Mouse (Mus musculus): ENCODE measurements around the gene Gm4871. TPM values are rescaled to one million over a fixed set of nuclear protein-coding genes. Genes with fewer than 3 reads are reported as not detected.
"Not testable (repeated sequence)": the region's sequence is repeated elsewhere in the genome, so short reads cannot be mapped to it uniquely, and the experiment has no call there.

Gm4871 gene
- polyA plus RNA-seq, 1 experiment from 2014 or later: not detected

DNA sequence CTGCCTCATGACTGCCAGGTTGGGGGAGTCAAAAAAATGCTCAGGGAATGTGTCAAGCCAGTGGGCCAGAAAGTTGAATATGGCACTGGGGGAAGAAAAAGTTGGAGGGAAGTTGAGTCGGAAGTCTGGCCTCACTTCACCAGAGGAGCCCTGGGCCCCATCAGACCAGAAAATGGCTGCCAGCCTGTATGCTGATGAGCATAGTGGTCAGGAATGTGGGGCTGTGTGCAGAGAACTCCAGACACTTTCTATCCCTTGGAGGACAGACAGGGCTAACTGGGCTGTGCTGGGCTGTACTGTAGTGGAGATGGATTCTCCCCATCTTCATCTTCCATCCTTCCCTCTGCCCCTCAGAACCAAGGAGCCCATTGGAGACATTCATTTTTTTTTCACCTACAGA, 2.1 kb downstream of the Gm4871 start:
- not testable (repeated sequence) for H3K9ac ChIP-seq; H3K4me3 ChIP-seq (replicated peaks); H3K27me3 ChIP-seq (replicated peaks); H3K9me3 ChIP-seq; ATAC-seq; H3K27ac ChIP-seq; H3K4me1 ChIP-seq (replicated peaks); H3K4me2 ChIP-seq (replicated peaks); H3K36me3 ChIP-seq
- WGBS: 73% methylated on average over 1 of the region's 1 CpGs

DNA sequence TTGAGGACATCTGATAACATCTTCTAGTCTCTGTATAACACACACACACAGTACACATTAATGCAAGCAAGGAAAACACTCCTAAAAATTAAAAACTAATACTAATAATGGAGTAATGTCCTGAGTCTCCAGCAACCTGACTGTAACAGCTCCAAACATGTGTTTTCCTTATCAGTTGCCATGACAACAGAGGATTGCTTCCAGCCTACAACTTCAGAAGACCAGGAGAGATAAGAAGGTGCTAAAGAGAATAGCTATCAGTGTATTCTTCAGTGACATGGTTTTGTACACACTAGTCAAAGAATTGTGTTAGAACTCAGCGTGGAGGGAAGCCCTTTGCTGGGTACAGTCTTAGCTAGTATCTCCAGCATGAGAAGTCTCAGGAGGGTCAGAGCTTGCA, 11.8 kb downstream of the Gm4871 start:
- H3K27ac ChIP-seq; H3K4me2 ChIP-seq (replicated peaks); H3K9me3 ChIP-seq; H3K4me1 ChIP-seq (replicated peaks); H3K4me3 ChIP-seq (replicated peaks); H3K36me3 ChIP-seq; H3K9ac ChIP-seq; H3K27me3 ChIP-seq (replicated peaks); ATAC-seq: not testable (repeated sequence)
- 45% methylated on average over 1 of the region's 1 CpGs for WGBS

DNA sequence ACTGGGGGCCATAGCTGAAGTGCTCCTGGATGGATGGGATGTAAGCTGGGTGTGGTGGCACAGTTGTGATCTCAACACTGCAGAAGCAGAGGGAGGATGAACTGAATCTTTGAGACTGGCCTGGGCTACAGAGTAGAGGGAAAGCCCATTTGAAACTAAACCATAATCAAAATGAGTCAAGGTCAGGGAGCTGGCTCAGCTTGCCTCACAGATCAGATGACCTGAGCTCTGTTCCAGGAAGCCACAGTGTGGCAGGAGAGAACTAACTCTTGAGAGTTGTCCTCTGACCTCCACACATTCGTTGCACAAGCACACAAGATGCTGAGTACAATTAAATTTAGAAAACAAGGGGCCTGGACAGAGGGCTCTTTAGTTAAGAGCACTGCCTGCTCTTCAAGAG, 12.3 kb downstream of the Gm4871 start:
- not testable (repeated sequence) for H3K9me3 ChIP-seq; H3K4me2 ChIP-seq (replicated peaks); H3K27me3 ChIP-seq (replicated peaks); H3K4me1 ChIP-seq (replicated peaks); H3K27ac ChIP-seq; H3K4me3 ChIP-seq (replicated peaks); H3K9ac ChIP-seq; H3K36me3 ChIP-seq; ATAC-seq
- 42% methylated on average over 1 of the region's 1 CpGs for WGBS

DNA sequence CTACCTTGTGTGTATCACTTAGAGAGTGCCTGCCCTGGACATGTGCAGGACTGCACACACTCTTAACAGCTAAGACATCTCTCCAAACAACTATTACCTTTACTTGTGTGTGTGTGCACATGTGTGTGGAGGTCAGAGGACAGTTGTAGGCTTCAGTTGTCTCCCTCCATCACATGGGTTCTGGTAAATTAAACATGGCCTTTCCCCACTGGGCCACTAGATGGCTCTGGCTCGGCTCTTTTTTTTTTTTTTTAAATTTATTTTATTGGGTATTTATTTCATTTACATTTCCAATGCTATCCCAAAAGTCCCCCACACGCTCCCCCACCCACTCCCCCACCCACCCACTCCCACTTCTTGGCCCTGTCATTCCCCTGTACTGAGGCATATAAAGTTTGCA, 15.8 kb downstream of the Gm4871 start:
- H3K9ac ChIP-seq; H3K4me2 ChIP-seq (replicated peaks); H3K27me3 ChIP-seq (replicated peaks); H3K4me1 ChIP-seq (replicated peaks); H3K4me3 ChIP-seq (replicated peaks); ATAC-seq; H3K27ac ChIP-seq; H3K36me3 ChIP-seq; H3K9me3 ChIP-seq: not testable (repeated sequence)
- 40% methylated on average over 2 of the region's 2 CpGs for WGBS

DNA sequence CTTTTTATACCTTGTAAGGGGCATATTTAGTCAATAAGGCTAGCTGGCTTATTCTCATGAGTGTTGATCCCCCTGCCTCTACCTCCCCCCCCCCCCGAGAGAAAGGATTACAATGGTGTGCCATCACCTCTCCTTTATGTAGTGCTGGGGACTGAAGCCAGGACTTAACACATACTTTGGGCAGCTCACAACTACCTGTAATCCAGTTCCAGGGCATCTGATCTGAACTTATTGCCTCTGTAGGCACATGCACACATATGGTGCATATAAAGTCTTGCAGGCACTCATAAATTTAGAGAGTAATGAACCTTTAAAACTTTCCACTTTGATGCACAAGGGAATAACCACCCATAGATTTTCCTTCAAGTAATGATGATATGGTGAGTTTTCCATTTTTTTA, 18.3 kb downstream of the Gm4871 start:
- no peaks in the 10 kb centered on the region for H3K36me3 ChIP-seq
- H3K9me3 ChIP-seq: no peaks in the 10 kb centered on the region
- 79% methylated on average over 1 of the region's 1 CpGs for WGBS
- H3K9ac ChIP-seq: no peak overlapping the region
- no peak for ATAC-seq
- no peak overlapping the region for H3K4me2 ChIP-seq (replicated peaks)
- H3K4me1 ChIP-seq (replicated peaks): no peaks in the 10 kb centered on the region
- no peaks in the 10 kb centered on the region for H3K27me3 ChIP-seq (replicated peaks)
- no peak overlapping the region for H3K27ac ChIP-seq
- H3K4me3 ChIP-seq (replicated peaks): no peak overlapping the region

DNA sequence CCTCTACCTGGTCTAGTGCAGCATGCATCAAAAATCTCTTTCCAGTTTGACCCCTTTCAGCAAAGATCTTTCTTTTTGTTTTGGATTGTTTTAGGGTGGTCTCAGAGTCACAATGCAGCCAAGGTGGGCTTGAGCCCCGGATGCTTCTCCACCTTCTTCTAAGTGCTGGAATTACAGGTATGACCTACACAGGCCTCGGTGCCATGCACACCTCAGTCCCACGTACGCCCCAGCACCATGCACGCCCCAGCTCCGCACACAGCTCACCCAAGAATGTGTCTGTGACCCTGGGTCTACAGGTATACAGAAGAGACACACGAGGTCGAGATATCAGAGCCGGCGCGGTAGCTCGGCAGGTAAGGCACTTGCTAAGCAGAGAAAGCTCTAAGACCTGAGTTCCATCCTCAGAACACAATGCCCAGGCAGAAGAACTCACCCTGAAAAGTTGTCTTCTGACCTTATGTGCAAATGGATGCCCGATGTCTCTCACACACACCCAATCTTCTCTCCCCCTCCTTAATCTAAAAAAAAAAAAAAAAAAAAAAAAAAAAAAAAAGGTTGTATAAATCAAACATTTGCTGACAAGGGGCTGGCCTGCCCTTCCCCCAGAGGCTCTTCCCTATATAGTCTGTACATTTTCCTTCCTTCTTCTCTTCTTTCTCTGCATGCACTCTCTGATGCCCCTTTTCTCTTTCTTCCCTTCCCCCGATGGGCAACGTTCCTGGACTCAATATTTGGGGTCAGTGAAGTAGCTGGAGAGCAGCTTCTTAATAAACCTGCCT, 23.5 kb downstream of the Gm4871 start:
- Histone ChIP-seq H3K27ac (no peak overlapping the region), H3K36me3 (no peaks in the 10 kb centered on the region), H3K4me1 (replicated peaks) (no peaks in the 10 kb centered on the region), H3K9me3 (no peaks in the 10 kb centered on the region), H3K4me3 (replicated peaks) (no peak overlapping the region), H3K9ac (no peak overlapping the region), H3K27me3 (replicated peaks) (no peaks in the 10 kb centered on the region), H3K4me2 (replicated peaks) (no peak overlapping the region)
- 82% methylated on average over 15 of the region's 15 CpGs for WGBS
- no peak for ATAC-seq

DNA sequence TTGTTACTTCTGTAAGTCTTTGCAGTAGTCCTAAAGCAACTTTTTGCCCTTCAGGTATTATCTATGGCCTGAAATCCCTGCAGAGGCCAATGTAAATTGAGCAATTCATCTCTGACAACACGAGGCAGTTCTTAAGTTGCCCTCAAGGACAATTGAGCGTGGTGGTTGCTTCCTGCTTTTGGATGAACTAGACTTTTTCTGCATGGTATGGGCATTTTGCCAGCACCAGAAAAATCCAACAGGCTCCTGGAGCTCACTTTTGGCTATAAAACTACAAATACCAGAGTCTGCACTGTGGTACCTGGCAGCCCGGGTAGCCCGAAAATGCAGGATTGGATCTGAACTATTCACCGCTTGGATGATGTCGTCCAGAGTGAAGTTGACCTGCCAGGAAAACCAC, 27.0 kb downstream of the Gm4871 start:
- Histone ChIP-seq H3K4me1 (replicated peaks) (no peaks in the 10 kb centered on the region), H3K9ac (no peak overlapping the region), H3K4me2 (replicated peaks) (no peak overlapping the region), H3K27ac (no peak overlapping the region), H3K4me3 (replicated peaks) (no peak overlapping the region), H3K9me3 (no peaks in the 10 kb centered on the region), H3K27me3 (replicated peaks) (no peaks in the 10 kb centered on the region), H3K36me3 (no peaks in the 10 kb centered on the region)
- WGBS: 68% methylated on average over 6 of the region's 6 CpGs
- no peak for ATAC-seq

DNA sequence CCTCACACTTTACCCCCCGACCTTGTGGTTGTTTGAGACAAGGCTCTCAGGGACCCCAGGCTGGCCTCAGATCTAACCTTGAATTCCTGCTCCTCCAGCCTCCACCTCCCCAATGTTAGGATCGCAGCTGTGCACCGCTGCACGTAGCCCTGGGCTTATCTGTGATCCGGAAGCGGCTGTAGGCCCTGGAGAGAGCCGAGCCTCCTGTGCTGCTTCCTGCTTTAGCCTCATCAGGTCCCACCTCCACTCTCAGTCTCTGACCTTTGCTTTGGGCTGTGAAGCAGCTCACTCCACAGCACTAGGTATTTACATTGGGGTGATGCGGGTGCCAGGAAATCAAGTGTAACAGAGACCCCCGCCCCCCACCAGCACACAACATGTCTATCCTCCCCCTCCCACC, 28.1 kb downstream of the Gm4871 start:
- Histone ChIP-seq H3K27ac (no peak overlapping the region), H3K9ac (no peak overlapping the region), H3K9me3 (no peaks in the 10 kb centered on the region), H3K27me3 (replicated peaks) (no peaks in the 10 kb centered on the region), H3K4me1 (replicated peaks) (no peaks in the 10 kb centered on the region), H3K4me2 (replicated peaks) (no peak overlapping the region), H3K4me3 (replicated peaks) (no peak overlapping the region), H3K36me3 (no peaks in the 10 kb centered on the region)
- ATAC-seq: peak; percentile 89
- 61% methylated on average over 9 of the region's 9 CpGs for WGBS

DNA sequence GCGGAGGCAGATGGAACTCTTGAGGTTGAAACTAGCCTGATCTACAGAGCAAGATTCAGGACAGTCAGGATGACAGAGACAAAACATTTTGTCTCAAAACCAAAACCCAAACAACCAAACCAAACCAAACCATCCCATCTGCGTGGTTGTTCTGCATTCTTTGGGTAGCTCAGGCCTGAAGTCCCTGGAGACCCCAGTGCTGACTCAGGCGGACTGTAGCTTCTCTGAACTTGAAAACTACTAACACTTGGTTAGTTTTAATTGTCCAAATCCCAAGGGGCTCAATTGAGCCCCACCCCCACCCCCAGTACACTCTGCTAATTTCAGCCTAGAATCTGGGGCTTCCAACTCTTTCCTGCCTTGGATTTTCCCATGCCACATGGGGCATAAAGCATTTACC, 29.2 kb downstream of the Gm4871 start:
- H3K27me3 ChIP-seq (replicated peaks): no peaks in the 10 kb centered on the region
- 82% methylated on average over 3 of the region's 3 CpGs for WGBS
- no peaks in the 10 kb centered on the region for H3K9me3 ChIP-seq
- ATAC-seq: no peak
- H3K4me1 ChIP-seq (replicated peaks): no peaks in the 10 kb centered on the region
- H3K9ac ChIP-seq: no peak overlapping the region
- no peak overlapping the region for H3K27ac ChIP-seq
- no peaks in the 10 kb centered on the region for H3K36me3 ChIP-seq
- no peak overlapping the region for H3K4me3 ChIP-seq (replicated peaks)
- H3K4me2 ChIP-seq (replicated peaks): no peak overlapping the region

DNA sequence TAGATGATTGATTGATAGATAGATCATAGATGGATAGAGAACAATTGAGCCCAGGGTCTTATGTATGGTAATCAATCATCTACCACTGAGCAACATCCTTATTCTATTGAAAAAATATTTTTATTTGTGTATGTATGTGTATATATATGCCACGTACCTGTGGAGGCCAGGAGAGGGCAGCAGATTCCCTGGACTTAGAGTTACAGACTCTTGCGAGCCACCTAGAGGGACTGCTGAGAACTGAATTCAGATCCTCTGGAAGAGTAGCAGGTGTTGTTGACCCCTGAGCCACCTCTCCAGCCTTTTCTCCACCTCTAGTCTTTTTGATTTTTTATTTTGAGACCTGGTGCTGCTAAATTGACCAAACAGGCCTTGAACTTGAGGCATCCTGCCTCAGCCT, 34.1 kb downstream of the Gm4871 start:
- 38% methylated on average over 2 of the region's 2 CpGs for WGBS
- H3K4me2 ChIP-seq (replicated peaks): no peak overlapping the region
- H3K9me3 ChIP-seq: no peaks in the 10 kb centered on the region
- no peaks in the 10 kb centered on the region for H3K36me3 ChIP-seq
- no peak overlapping the region for H3K4me3 ChIP-seq (replicated peaks)
- ATAC-seq: no peak
- no peaks in the 10 kb centered on the region for H3K27me3 ChIP-seq (replicated peaks)
- no peaks in the 10 kb centered on the region for H3K4me1 ChIP-seq (replicated peaks)
- H3K27ac ChIP-seq: no peak overlapping the region
- H3K9ac ChIP-seq: no peak overlapping the region

DNA sequence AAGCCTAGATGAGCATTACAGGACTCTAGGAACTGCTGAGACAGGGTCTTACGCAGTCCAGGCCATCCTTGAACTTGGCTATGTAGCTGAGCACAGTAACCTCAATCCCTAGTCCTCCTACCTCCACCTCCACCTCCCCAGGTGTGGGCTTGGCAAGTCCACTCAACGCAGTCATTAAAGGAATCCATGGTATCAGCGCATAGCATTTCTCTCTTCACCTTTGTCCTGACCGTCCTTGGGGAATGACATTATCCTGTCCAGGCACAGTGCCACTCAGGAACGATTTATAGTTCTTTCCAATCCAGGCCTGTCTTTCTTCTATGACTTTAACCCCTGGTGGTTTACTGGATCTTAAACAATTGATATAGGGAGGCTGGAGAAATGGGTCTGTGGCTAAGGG, 42.1 kb downstream of the Gm4871 start:
- Histone ChIP-seq H3K27ac (no peak overlapping the region), H3K36me3 (no peaks in the 10 kb centered on the region), H3K4me2 (replicated peaks) (no peak overlapping the region), H3K27me3 (replicated peaks) (no peaks in the 10 kb centered on the region), H3K4me3 (replicated peaks) (no peak overlapping the region), H3K4me1 (replicated peaks) (no peaks in the 10 kb centered on the region), H3K9me3 (no peaks in the 10 kb centered on the region), H3K9ac (no peak overlapping the region)
- ATAC-seq: no peak
- 60% methylated on average over 5 of the region's 5 CpGs for WGBS

DNA sequence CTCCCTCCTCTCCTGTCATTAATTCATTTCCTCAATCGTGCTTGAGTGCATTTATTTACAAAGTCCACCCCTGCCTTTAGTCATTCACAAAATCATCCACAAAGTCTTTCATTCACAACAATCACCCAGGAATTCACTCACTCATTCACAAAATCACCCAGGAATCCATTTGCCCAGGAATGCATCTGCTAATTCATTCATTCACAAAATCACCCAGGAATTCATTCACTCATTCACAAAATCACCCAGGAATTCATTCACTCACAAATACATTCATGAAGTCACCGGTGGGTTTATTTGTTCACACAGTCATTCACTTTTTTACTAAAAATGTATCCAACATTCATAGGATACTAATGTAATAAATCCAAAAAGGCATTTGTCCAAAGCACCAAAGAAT, 42.5 kb downstream of the Gm4871 start:
- no peaks in the 10 kb centered on the region for H3K27me3 ChIP-seq (replicated peaks)
- no peaks in the 10 kb centered on the region for H3K36me3 ChIP-seq
- 63% methylated on average over 2 of the region's 2 CpGs for WGBS
- no peaks in the 10 kb centered on the region for H3K4me1 ChIP-seq (replicated peaks)
- no peak overlapping the region for H3K4me2 ChIP-seq (replicated peaks)
- H3K9ac ChIP-seq: no peak overlapping the region
- H3K27ac ChIP-seq: no peak overlapping the region
- H3K4me3 ChIP-seq (replicated peaks): no peak overlapping the region
- no peak for ATAC-seq
- no peaks in the 10 kb centered on the region for H3K9me3 ChIP-seq

DNA sequence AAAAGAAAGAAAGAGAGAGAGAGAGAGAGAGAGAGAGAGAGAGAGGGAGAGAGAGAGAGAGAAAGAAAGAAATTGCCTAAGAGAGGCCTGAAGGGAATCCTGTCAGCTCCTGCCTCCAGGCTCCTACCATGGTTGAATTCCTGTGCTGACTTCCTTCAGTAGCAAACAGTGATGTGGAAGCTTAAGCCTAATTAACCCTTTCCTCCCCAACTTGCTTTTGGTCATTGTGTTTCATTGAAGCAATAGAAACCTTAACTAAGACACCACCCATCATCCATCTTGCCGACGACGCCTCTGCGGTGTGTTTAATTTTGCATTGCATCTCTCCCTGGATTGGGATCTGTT, 43.5 kb downstream of the Gm4871 start:
- no peak overlapping the region for H3K4me3 ChIP-seq (replicated peaks)
- no peak for ATAC-seq
- no peaks in the 10 kb centered on the region for H3K9me3 ChIP-seq
- WGBS: 79% methylated on average over 4 of the region's 4 CpGs
- H3K27ac ChIP-seq: no peak overlapping the region
- H3K4me2 ChIP-seq (replicated peaks): no peak overlapping the region
- H3K36me3 ChIP-seq: no peaks in the 10 kb centered on the region
- H3K4me1 ChIP-seq (replicated peaks): no peaks in the 10 kb centered on the region
- no peak overlapping the region for H3K9ac ChIP-seq
- H3K27me3 ChIP-seq (replicated peaks): no peaks in the 10 kb centered on the region

All from intestine, embryonic 15.5 days (tissue).